Comparison of ENCODE assay signal across 31 mouse cellular contexts in genomic region chr3:121401384-121401783, GRCm38 (mm10).
"Had no signal": no experiment of that assay in that cellular context is flagged by ENCODE, and none has a peak within 500 bp of the region (broad histone marks: within the 10 kb centered on the region; RNA-seq: fewer than 3 reads in every experiment).

No protein-coding gene starts in this region.

- H3K27me3 ChIP-seq: limb, embryonic 12.5 days; limb, embryonic 13.5 days; limb, embryonic 15.5 days; liver, embryonic 12.5 days; liver, embryonic 13.5 days; liver, embryonic 15.5 days; lung, embryonic 15.5 days; midbrain, embryonic 12.5 days; midbrain, embryonic 13.5 days; midbrain, embryonic 15.5 days; neural tube, embryonic 12.5 days; neural tube, embryonic 13.5 days had no signal

- H3K36me3 ChIP-seq: limb, embryonic 10.5 days; limb, embryonic 12.5 days; limb, embryonic 13.5 days; limb, embryonic 15.5 days; liver, embryonic 12.5 days; liver, embryonic 13.5 days; liver, embryonic 15.5 days; lung, embryonic 15.5 days; midbrain, embryonic 10.5 days; midbrain, embryonic 12.5 days; midbrain, embryonic 13.5 days; midbrain, embryonic 15.5 days; neural tube, embryonic 12.5 days; neural tube, embryonic 13.5 days had no signal

- ATAC-seq: liver, embryonic 12.5 days; liver, postnatal 0 days; lung, postnatal 0 days; midbrain, embryonic 13.5 days; midbrain, embryonic 15.5 days; midbrain, embryonic 16.5 days had no signal

- H3K4me2 ChIP-seq: limb, embryonic 12.5 days; limb, embryonic 13.5 days; limb, embryonic 15.5 days; liver, embryonic 11.5 days; liver, embryonic 12.5 days; liver, embryonic 13.5 days; liver, embryonic 15.5 days; lung, embryonic 14.5 days; lung, embryonic 15.5 days; midbrain, embryonic 11.5 days; midbrain, embryonic 12.5 days; midbrain, embryonic 13.5 days; midbrain, embryonic 15.5 days; neural tube, embryonic 12.5 days; neural tube, embryonic 13.5 days had no signal

- DNase-seq: left cerebral cortex, postnatal 4 days; liver; liver, embryonic 13.5 days; liver, postnatal 0 days; lung, adult 18-20 months; lung, adult 2 months; lung, embryonic 14.5 days; lung, postnatal 14 days; lung, postnatal 36 days; lung, postnatal 4 days; midbrain, embryonic 14.5 days had no signal

- H3K4me3 ChIP-seq: limb, embryonic 10.5 days; limb, embryonic 12.5 days; limb, embryonic 13.5 days; limb, embryonic 15.5 days; liver, embryonic 12.5 days; liver, embryonic 13.5 days; liver, embryonic 15.5 days; lung, embryonic 15.5 days; midbrain, embryonic 10.5 days; midbrain, embryonic 12.5 days; midbrain, embryonic 13.5 days; midbrain, embryonic 15.5 days; myocyte; neural tube, embryonic 12.5 days; neural tube, embryonic 13.5 days had no signal

- H3K9ac ChIP-seq: limb, embryonic 12.5 days; limb, embryonic 13.5 days; limb, embryonic 15.5 days; liver, embryonic 12.5 days; liver, embryonic 13.5 days; liver, embryonic 14.5 days; liver, embryonic 15.5 days; liver, postnatal 0 days; lung, embryonic 14.5 days; lung, embryonic 15.5 days; midbrain, embryonic 12.5 days; midbrain, embryonic 13.5 days; midbrain, embryonic 15.5 days; neural tube, embryonic 12.5 days; neural tube, embryonic 13.5 days had no signal

- H3K4me1 ChIP-seq: limb, embryonic 10.5 days; liver, embryonic 12.5 days; liver, embryonic 13.5 days; midbrain, embryonic 13.5 days; neural tube, embryonic 12.5 days; neural tube, embryonic 13.5 days had no signal

- H3K27ac ChIP-seq: limb, embryonic 10.5 days; limb, embryonic 12.5 days; limb, embryonic 13.5 days; limb, embryonic 15.5 days; liver, embryonic 12.5 days; liver, embryonic 13.5 days; liver, embryonic 14.5 days; liver, embryonic 15.5 days; lung, embryonic 15.5 days; macrophage; midbrain, embryonic 10.5 days; midbrain, embryonic 12.5 days; midbrain, embryonic 13.5 days; midbrain, embryonic 15.5 days; neural tube, embryonic 12.5 days; neural tube, embryonic 13.5 days had no signal

- H3K9me3 ChIP-seq: limb, embryonic 10.5 days; limb, embryonic 12.5 days; limb, embryonic 13.5 days; limb, embryonic 15.5 days; liver, embryonic 12.5 days; liver, embryonic 13.5 days; liver, embryonic 15.5 days; lung, embryonic 15.5 days; midbrain, embryonic 10.5 days; midbrain, embryonic 12.5 days; midbrain, embryonic 13.5 days; midbrain, embryonic 15.5 days; neural tube, embryonic 12.5 days; neural tube, embryonic 13.5 days had no signal
